Mouse (Mus musculus): ENCODE measurements around the gene Lrrtm3.

Gene Lrrtm3

DNA sequence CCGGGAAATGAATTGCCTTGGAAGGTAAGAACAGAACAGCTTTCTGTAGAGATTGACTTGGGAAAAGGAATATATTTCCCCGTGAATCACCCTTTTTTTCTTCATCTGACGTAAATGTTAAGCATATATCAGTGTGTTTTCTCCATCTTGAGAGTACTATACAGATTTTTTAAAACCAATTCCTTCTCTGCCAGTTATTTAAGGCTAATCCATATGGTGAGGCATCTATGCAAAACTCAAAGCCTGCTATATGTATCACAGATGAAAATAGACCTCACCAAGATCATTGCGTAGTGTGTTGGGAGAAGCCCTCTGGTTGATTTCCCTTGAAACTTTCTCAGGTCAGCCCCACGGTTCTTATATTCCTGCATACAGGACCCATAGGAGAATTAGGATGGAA is 195.5 kb downstream of the Lrrtm3 start:
- CTCF ChIA-PET = no interaction called here

- CTCF ChIA-PET = no interaction called here
Observed at GRCm38 (mm10) chr10:63886449-63887088, 203.5 kb downstream of the Lrrtm3 start.

DNA sequence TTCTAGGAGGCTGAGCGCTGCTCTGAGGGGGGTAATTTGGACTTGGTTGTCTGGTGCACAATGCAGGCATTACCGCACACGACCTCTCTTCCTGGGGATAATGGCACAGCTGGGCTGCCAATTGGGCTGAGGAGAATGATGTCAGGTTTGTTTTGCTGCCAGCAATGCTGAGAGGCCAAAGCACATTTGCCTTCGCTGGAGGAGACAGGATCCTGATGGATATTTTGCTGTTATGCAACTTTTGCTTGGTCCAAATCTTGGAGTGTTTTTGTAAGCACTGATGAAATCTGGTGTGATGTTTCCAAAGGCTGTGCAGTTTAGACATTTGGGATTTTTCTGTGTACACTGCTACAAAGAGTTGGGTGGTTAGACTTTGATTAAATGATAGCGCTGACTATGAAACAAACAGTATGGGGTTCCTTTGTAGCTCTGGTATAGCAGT is 209.6 kb downstream of the Lrrtm3 start:
- CTCF ChIA-PET = no interaction called here

Data from spleen, embryonic (tissue).